Mouse (Mus musculus) retina, embryonic 14.5 days (tissue): ENCODE measurements around the gene Pclo.
A peak's percentile ranks its signal among the peaks of the same experiment; 100 is the strongest.
"Not testable (repeated sequence)": the region's sequence is repeated elsewhere in the genome, so short reads cannot be mapped to it uniquely, and the experiment has no call there.

Experiments
- DNase-seq: peaks from one replicate; pipeline ENCODE4 v3.0.0-alpha.2; 2015; ENCODE audit warnings: low spot score

The Pclo gene

GRCm38 (mm10) chr5:14691995-14692394, 177.3 kb downstream of the Pclo start:
- DNase-seq: no peak

- no peak for DNase-seq
These were observed 182.0 kb downstream of the Pclo start for GRCm38 (mm10) chr5:14696745-14697144.

GRCm38 (mm10) chr5:14700900-14701299, 186.2 kb downstream of the Pclo start:
- DNase-seq: no peak

- DNase-seq: peak; percentile 55
These were observed 190.7 kb downstream of the Pclo start for GRCm38 (mm10) chr5:14705423-14705822.

GRCm38 (mm10) chr5:14707311-14707710, 192.6 kb downstream of the Pclo start:
- peak; percentile 34 for DNase-seq

- no peak for DNase-seq
These were observed 208.9 kb downstream of the Pclo start for GRCm38 (mm10) chr5:14723576-14723975.

GRCm38 (mm10) chr5:14728676-14729253, 214.0 kb downstream of the Pclo start:
- no peak for DNase-seq

GRCm38 (mm10) chr5:14750882-14751281, 236.2 kb downstream of the Pclo start:
- DNase-seq: no peak

- DNase-seq: no peak
These were observed 252.0 kb downstream of the Pclo start for GRCm38 (mm10) chr5:14766686-14767085.

GRCm38 (mm10) chr5:14782362-14783082, 267.8 kb downstream of the Pclo start:
- DNase-seq: no peak

- DNase-seq: no peak
These were observed 279.2 kb downstream of the Pclo start for GRCm38 (mm10) chr5:14793891-14794290.

GRCm38 (mm10) chr5:14807136-14807535, 292.4 kb downstream of the Pclo start:
- peak; percentile 83 for DNase-seq

- DNase-seq: peak; percentile 38
These were observed 318.6 kb downstream of the Pclo start for GRCm38 (mm10) chr5:14833165-14833860.

- peak; percentile 42 for DNase-seq
These were observed 319.7 kb downstream of the Pclo start for GRCm38 (mm10) chr5:14834155-14834991.

- no peak for DNase-seq
These were observed 338.9 kb downstream of the Pclo start for GRCm38 (mm10) chr5:14853650-14854049.

GRCm38 (mm10) chr5:14885291-14885690, 370.6 kb downstream of the Pclo start:
- DNase-seq: not testable (repeated sequence)

- DNase-seq: no peak
These were observed 377.5 kb downstream of the Pclo start for GRCm38 (mm10) chr5:14892242-14892641.

- peak; percentile 3 for DNase-seq
These were observed 388.8 kb downstream of the Pclo start for GRCm38 (mm10) chr5:14903539-14903938.
